Mouse (Mus musculus): Measurements from ENCODE around the gene Rbms3.

Rbms3 gene

GRCm38 (mm10) chr9:117476753-117477152 lies 153.0 kb downstream of the Rbms3 start:
- DNase-seq, result no peak

GRCm38 (mm10) chr9:117452816-117453215 lies 176.9 kb downstream of the Rbms3 start:
- no peak for DNase-seq

GRCm38 (mm10) chr9:117442611-117443010 lies 187.1 kb downstream of the Rbms3 start:
- DNase-seq, result peak; percentile 2

- DNase-seq, result no peak
Measured at GRCm38 (mm10) chr9:117435856-117436255, 193.9 kb downstream of the Rbms3 start.

- DNase-seq, result peak; percentile 35
Measured at GRCm38 (mm10) chr9:117430670-117431069, 199.0 kb downstream of the Rbms3 start.

DNA sequence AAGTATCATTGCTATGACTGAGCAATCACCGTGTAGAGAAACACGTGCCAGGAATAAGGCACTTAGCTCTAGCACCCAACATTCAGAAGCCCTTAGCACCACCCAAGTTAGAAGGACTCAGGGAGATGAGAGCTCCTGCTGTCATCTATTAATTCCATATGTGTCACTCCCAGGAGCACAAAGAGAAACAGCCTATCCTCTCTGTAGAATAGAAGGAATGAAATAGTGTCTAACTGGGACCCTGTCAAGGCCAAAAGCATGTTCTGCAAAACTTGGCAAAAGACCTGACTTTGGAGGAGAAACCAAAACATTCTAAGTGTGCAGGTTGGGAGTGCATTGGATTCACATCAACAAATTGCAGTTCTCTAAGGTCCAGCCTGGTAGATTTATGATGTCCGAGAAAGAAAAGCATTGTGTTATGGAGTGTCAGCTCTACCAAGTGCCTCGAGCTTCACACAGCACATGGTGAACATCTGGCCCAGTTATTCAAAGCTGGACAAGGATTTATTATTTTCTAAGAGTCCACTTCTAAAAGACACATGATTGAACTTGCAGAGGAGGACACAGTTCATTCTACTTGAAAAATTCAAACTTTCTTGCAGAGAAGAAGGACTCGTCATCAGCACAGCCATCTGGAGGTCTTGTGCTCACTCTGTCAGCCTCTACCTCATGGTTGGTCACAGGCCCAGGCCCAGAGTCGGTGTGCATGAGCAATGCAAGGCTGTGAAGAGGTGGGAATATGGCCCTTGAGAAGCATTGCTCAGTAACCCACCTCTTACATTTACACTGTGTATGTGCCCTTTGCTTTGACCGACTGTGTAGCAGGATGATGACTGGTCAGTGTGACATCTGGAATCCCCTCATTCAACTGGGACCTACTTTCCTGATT lies 200.3 kb downstream of the Rbms3 start:
- no peak for DNase-seq

DNA sequence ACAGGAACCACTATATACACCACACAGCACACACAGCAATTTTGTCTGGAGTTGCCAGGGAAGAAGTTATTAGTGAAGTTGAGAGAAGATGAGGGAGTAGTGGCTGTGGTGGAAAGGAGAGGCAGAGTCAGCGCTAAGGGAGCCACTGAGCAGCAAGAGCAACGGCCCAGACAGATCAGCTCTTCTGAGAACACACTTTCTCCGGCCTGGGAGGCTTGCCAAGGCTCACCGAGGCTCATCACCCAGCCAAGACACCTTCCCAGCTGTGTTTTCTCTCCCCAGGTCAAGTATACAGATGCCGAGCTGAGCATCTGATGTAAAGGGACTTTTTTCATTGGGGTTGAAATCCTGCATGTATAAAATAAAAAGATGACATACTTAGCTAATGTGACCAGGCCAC lies 206.5 kb downstream of the Rbms3 start:
- DNase-seq, result no peak

DNA sequence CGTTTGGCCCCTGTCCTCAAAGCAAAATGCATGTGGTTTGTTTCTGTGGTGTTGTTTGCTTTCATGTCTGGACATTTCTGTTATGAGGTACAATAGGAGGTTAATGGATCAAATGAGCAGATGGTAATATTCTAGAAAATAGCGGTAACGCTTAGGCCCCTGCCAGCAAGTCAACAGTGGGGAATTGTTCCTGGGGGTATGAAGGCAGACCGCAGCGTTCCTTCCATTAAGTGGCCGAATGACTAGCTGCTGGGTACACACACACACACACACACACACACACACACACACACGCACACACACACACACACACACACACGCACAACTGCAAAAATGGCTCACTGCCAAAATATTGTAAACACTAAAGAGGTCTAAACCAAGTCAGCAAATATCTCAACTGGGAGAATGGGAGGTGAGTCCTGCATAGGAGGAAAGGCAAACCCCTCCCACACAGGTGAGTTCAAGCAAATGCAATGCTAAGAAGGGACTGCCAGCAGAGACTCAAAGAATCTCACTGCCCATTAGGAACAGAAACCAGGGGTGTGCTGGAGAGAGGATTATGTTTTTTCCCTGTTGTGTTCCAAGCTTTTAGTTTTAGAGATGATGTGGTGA lies 209.7 kb downstream of the Rbms3 start:
- peak; percentile 2 for DNase-seq

GRCm38 (mm10) chr9:117413181-117413580 lies 216.5 kb downstream of the Rbms3 start:
- DNase-seq, result no peak

DNA sequence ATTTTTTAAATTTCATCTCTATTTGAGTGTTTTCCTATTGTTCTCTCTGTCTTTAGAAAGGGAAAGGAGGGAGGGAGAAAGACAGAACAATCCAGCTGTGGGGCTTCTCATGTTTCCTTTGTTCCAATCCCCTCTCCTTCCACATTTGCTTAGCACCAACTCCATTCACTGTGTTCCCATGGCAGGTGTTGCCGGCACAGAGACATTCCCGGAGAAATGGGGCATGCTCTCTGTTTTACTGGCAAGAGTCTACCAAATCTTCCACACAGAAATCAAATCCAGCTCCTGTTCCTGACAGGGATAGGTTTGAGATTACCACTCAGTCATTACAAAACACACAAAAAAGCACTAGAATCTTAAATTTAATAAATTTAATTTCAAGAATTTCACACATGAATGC lies 217.1 kb downstream of the Rbms3 start:
- no peak for DNase-seq

GRCm38 (mm10) chr9:117404621-117405020 lies 225.1 kb downstream of the Rbms3 start:
- DNase-seq, result no peak

DNA sequence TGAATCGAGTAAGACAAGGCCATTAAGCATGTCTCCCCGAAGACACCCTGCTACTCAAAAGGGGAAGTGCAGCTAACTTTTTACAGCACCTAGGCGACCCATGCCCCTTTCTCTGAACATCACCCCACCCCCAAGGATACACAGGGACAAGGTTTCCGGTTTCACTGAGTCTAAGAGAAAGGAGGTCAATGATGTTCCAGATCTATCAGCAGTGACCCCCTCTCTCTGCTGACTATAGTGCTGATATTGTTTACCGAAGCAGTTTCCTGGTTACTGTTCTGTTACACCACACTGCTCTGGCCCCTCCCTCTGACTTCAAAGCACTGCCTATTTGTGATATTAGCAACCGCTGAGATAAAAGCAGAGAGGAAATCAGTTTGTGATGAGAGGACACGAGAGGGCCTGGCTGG lies 229.4 kb downstream of the Rbms3 start:
- DNase-seq, result peak; percentile 61

GRCm38 (mm10) chr9:117397071-117397470 lies 232.6 kb downstream of the Rbms3 start:
- DNase-seq, result no peak

DNA sequence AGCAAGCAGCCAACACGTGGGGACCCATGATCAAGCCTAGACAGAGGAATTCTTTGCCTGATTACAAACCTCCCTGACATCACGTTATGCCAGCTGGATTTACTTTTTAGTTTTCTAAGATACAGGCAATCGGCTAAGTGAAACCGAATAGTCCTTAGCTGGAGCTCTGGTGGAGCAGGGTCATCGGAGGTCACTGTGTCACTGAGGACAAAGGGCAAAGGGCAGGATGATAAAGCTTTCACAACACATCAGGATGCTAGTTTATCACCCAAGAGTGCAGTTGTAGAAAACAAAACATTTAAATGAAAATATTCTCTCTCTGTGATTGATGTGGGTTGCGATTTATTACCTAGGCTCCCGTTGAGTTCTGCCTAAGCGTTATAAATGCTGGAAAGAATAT lies 233.1 kb downstream of the Rbms3 start:
- no peak for DNase-seq

- peak; percentile 26 for DNase-seq
Measured at GRCm38 (mm10) chr9:117393626-117394525, 235.8 kb downstream of the Rbms3 start.

GRCm38 (mm10) chr9:117388024-117388423 lies 241.7 kb downstream of the Rbms3 start:
- DNase-seq, result no peak

DNA sequence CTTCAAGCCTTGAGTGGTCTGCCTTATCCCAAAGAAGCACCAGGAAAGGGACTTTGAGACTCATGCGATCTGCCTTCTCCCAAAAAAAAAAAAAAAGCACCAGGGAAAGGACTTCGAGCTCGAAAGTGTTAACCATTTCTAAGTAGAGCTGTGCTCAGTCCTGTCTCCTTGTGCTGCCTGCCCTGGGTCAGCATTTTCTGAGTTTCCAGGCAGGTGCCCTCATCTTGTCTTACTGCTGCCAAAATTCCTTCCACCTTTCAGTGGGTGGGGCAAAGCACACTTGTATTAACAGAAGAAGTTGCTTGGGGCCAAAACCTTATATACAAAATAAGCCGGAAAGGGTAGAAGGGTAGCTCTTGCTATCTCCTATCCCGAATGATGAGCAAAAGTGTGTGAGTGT lies 248.8 kb downstream of the Rbms3 start:
- DNase-seq, result no peak

DNA sequence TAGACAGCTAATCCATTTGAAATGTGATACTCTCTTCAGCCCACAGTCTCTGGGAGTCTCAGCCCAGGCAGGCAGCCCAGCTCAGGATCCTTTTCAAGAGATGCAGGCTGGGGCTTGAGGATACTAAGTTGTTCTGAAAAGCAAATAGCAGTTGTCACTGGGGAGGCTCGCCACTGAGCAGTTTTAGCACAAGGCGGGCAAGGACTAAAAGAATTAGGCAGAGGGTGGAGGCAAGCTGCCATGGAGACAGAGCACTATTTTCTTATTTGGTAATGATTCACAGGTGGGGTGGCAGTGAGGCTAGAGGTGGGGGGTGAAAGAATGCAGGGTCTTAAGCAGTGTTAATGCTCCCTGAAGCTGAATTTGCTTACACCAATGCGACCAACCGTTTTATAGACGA lies 249.6 kb downstream of the Rbms3 start:
- no peak for DNase-seq

- DNase-seq, result no peak
Measured at GRCm38 (mm10) chr9:117379448-117379983, 250.2 kb downstream of the Rbms3 start.

- no peak for DNase-seq
Measured at GRCm38 (mm10) chr9:117378131-117378890, 251.4 kb downstream of the Rbms3 start.

DNA sequence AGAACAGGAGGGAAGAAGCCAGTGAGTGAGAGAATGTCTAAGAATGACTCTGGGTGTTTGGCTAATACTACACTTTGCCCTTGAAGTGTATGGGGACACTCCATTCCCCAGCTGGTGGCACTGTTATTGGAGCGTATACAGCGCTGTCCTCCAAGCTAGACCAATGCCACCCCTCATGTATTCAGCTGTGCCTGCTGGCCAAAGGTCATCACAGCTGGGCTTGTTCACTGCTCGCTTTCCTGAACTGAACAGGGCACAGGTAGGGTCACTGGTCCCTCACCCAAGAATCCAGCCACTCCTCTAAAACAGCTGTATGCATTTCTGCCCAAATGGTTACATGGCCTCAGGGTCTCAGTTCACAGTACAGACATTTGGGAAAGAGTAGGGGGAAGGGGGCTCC lies 253.9 kb downstream of the Rbms3 start:
- no peak for DNase-seq

GRCm38 (mm10) chr9:117373164-117373741 lies 256.5 kb downstream of the Rbms3 start:
- peak; percentile 80 for DNase-seq
